Mouse (Mus musculus): ENCODE data around the gene Kbtbd2.

Kbtbd2 gene

GRCm38 (mm10) chr6:56783561-56784272 lies 13.9 kb downstream of the Kbtbd2 start:
- DNase-seq, result no peak

GRCm38 (mm10) chr6:56779636-56780035 lies 18.0 kb downstream of the Kbtbd2 start:
- no peak for DNase-seq

- DNase-seq, result no peak
These were observed 21.8 kb downstream of the Kbtbd2 start for GRCm38 (mm10) chr6:56775816-56776215.

GRCm38 (mm10) chr6:56765696-56766095 lies 31.9 kb downstream of the Kbtbd2 start:
- no peak for DNase-seq

- DNase-seq, result peak; percentile 12
These were observed 32.3 kb downstream of the Kbtbd2 start for GRCm38 (mm10) chr6:56765265-56765664.

GRCm38 (mm10) chr6:56759324-56759723 lies 38.3 kb downstream of the Kbtbd2 start:
- no peak for DNase-seq

GRCm38 (mm10) chr6:56756117-56756516 lies 41.5 kb downstream of the Kbtbd2 start:
- DNase-seq, result no peak

- DNase-seq, result no peak
These were observed 43.9 kb downstream of the Kbtbd2 start for GRCm38 (mm10) chr6:56753719-56754118.

GRCm38 (mm10) chr6:56745950-56746543 lies 51.6 kb downstream of the Kbtbd2 start:
- peak; percentile 38 for DNase-seq

- DNase-seq, result no peak
These were observed 65.1 kb downstream of the Kbtbd2 start for GRCm38 (mm10) chr6:56732545-56732944.
